Mouse (Mus musculus): ENCODE data around the gene Tmem178b. TPM values are rescaled to one million over a fixed set of nuclear protein-coding genes. Genes with fewer than 3 reads are reported as not detected.

Tmem178b gene
- polyA plus RNA-seq, 1 experiment from 2014 or later, result 29.8 TPM

DNA sequence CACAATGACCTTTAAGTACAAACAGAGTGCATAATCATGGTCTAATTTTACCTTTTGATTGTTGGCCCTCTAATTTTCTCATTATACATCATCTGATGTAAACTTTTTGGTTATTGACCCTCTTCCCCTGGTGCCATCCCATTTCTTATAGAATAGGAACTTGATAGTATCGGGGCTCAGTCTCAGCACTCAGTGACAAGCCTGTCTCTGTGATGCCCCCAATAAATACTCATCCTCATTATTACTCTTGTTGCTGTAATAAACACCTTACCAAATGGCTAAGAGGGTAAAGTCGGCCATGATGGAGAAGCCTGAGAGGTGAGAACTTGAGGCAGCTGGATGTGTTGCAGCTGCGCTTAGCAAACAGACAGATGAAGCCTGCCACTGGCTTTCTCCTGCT, 63.5 kb downstream of the Tmem178b start:
- H3K4me1 ChIP-seq (replicated peaks), result no peaks in the 10 kb centered on the region
- H3K9ac ChIP-seq (replicated peaks), result no peak overlapping the region
- ATAC-seq, result no peak
- WGBS, result 88% methylated on average over 3 of the region's 3 CpGs
- no peaks in the 10 kb centered on the region for H3K9me3 ChIP-seq
- H3K4me2 ChIP-seq (replicated peaks), result no peak overlapping the region
- no peak overlapping the region for H3K27ac ChIP-seq
- H3K27me3 ChIP-seq, result no peaks in the 10 kb centered on the region
- H3K4me3 ChIP-seq (replicated peaks), result no peak overlapping the region
- H3K36me3 ChIP-seq, result no peaks in the 10 kb centered on the region

GRCm38 (mm10) chr6:39940920-39941319, 67.8 kb downstream of the Tmem178b start:
- no peaks in the 10 kb centered on the region for H3K36me3 ChIP-seq
- no peak for ATAC-seq
- peaks cover 12% of the 10 kb centered on the region for H3K4me1 ChIP-seq (replicated peaks)
- 85% methylated on average over 7 of the region's 7 CpGs for whole genome bisulfite sequencing
- no peak overlapping the region for H3K27ac ChIP-seq
- no peak overlapping the region for H3K4me2 ChIP-seq (replicated peaks)
- H3K27me3 ChIP-seq, result no peaks in the 10 kb centered on the region
- no peak overlapping the region for H3K4me3 ChIP-seq (replicated peaks)
- no peaks in the 10 kb centered on the region for H3K9me3 ChIP-seq
- no peak overlapping the region for H3K9ac ChIP-seq (replicated peaks)

DNA sequence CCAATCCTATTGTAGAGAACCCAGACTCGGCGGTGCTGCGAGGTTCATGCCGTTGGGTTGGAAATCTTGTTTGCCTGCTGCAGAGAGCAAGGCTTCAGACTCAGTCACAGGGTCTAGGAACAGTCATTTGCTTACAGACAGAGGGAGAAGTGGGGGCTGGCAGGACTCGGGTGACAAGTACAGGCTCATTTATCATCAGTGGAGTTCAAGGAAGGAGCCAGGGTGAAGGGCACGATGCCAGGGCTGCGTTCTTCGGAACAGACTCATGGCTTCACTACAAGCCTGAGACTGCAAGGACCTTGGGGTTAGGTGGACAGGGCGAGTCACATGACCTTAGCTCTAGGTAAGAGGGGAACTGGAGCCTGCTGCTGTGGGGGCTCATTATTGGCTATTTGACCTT, 71.8 kb downstream of the Tmem178b start:
- WGBS, result 89% methylated on average over 9 of the region's 9 CpGs
- H3K27me3 ChIP-seq, result no peaks in the 10 kb centered on the region
- H3K27ac ChIP-seq, result no peak overlapping the region; the same call in 1 of the 2 replicates
- ATAC-seq, result no peak
- peaks cover 15% of the 10 kb centered on the region for H3K4me1 ChIP-seq (replicated peaks)
- no peak overlapping the region for H3K9ac ChIP-seq (replicated peaks)
- H3K4me2 ChIP-seq (replicated peaks), result no peak overlapping the region
- no peaks in the 10 kb centered on the region for H3K9me3 ChIP-seq
- no peaks in the 10 kb centered on the region for H3K36me3 ChIP-seq
- H3K4me3 ChIP-seq (replicated peaks), result no peak overlapping the region

GRCm38 (mm10) chr6:39945670-39946440, 72.8 kb downstream of the Tmem178b start:
- peaks cover 15% of the 10 kb centered on the region for H3K4me1 ChIP-seq (replicated peaks)
- no peak overlapping the region for H3K4me2 ChIP-seq (replicated peaks)
- H3K9ac ChIP-seq (replicated peaks), result no peak overlapping the region
- H3K9me3 ChIP-seq, result no peaks in the 10 kb centered on the region
- no peaks in the 10 kb centered on the region for H3K27me3 ChIP-seq
- H3K27ac ChIP-seq, result peak overlapping the region; percentile 49
- H3K4me3 ChIP-seq (replicated peaks), result no peak overlapping the region
- 60% methylated on average over 5 of the region's 5 CpGs for WGBS
- ATAC-seq, result peak; percentile 64; the same call in 1 of the 2 replicates
- no peaks in the 10 kb centered on the region for H3K36me3 ChIP-seq

- WGBS, result 74% methylated on average over 4 of the region's 4 CpGs
- Histone ChIP-seq H3K4me3 (replicated peaks) (no peak overlapping the region), H3K27me3 (no peaks in the 10 kb centered on the region), H3K9me3 (no peaks in the 10 kb centered on the region), H3K4me1 (replicated peaks) (peaks cover 15% of the 10 kb centered on the region), H3K36me3 (no peaks in the 10 kb centered on the region), H3K4me2 (replicated peaks) (no peak overlapping the region), H3K27ac (0 out of 2 replicates have a peak overlapping the region, but pooled peaks have one; percentile 4), H3K9ac (replicated peaks) (no peak overlapping the region)
- ATAC-seq, result no peak
Observed at GRCm38 (mm10) chr6:39946601-39947000, 73.5 kb downstream of the Tmem178b start.

- ATAC-seq, result no peak
- Histone ChIP-seq H3K4me3 (replicated peaks) (no peak overlapping the region), H3K36me3 (no peaks in the 10 kb centered on the region), H3K9me3 (no peaks in the 10 kb centered on the region), H3K4me2 (replicated peaks) (no peak overlapping the region), H3K4me1 (replicated peaks) (peaks cover 6% of the 10 kb centered on the region), H3K27me3 (no peaks in the 10 kb centered on the region), H3K27ac (no peak overlapping the region), H3K9ac (replicated peaks) (no peak overlapping the region)
- 89% methylated on average over 5 of the region's 5 CpGs for WGBS
Observed at GRCm38 (mm10) chr6:39953951-39954350, 80.9 kb downstream of the Tmem178b start.

GRCm38 (mm10) chr6:39955211-39955610, 82.1 kb downstream of the Tmem178b start:
- no peak overlapping the region for H3K4me2 ChIP-seq (replicated peaks)
- no peaks in the 10 kb centered on the region for H3K36me3 ChIP-seq
- H3K4me1 ChIP-seq (replicated peaks), result peaks cover 6% of the 10 kb centered on the region
- H3K9ac ChIP-seq (replicated peaks), result no peak overlapping the region
- ATAC-seq, result no peak
- H3K27ac ChIP-seq, result no peak overlapping the region
- no peak overlapping the region for H3K4me3 ChIP-seq (replicated peaks)
- no peaks in the 10 kb centered on the region for H3K27me3 ChIP-seq
- H3K9me3 ChIP-seq, result no peaks in the 10 kb centered on the region
- 88% methylated on average over 2 of the region's 2 CpGs for WGBS

DNA sequence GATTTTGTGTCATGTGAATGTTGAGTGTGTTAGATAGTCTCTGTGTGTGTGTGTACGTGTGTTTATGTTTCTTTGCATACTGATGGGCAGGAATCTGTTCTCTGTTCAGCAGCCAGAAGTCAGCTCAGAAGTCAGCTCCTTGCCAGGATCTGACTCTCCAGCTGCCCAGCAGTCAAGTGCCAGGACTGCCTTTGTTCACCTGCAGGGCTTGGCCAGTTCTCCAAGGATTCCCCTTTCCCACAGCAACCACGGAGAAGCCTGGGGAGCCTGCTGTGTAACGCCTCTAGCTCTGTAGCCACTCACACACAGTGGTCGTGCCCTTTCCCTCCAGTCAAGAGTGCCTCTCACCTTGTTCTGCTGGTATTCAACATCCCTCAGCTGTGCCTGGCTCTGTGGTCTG, 91.5 kb downstream of the Tmem178b start:
- Histone ChIP-seq H3K9ac (replicated peaks) (no peak overlapping the region), H3K4me3 (replicated peaks) (no peak overlapping the region), H3K27ac (no peak overlapping the region), H3K4me2 (replicated peaks) (no peak overlapping the region), H3K4me1 (replicated peaks) (peaks cover 6% of the 10 kb centered on the region), H3K27me3 (no peaks in the 10 kb centered on the region), H3K36me3 (no peaks in the 10 kb centered on the region), H3K9me3 (no peaks in the 10 kb centered on the region)
- WGBS, result 72% methylated on average over 4 of the region's 4 CpGs
- ATAC-seq, result no peak

DNA sequence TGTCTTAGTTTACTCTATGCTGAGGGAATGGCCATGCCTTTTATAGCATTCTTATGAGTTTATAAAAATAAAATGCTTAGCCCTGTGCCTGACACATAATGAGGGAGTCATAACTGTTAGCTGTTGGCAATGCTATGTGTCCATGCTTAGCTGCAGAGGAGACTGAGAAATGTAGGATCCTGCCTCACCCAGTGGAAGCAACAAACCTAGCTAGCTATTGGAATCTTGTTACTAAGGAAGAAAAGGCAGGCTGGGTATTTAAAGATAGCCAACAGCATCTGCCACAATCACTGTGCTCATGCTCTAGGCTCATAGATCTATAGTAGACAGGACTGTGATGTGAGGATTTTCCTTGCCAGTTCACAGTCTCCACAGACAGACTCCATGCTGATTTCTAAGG, 97.2 kb downstream of the Tmem178b start:
- no peaks in the 10 kb centered on the region for H3K4me1 ChIP-seq (replicated peaks)
- no peaks in the 10 kb centered on the region for H3K36me3 ChIP-seq
- H3K27me3 ChIP-seq, result no peaks in the 10 kb centered on the region
- H3K9ac ChIP-seq (replicated peaks), result no peak overlapping the region
- no peak overlapping the region for H3K4me3 ChIP-seq (replicated peaks)
- H3K9me3 ChIP-seq, result no peaks in the 10 kb centered on the region
- H3K4me2 ChIP-seq (replicated peaks), result no peak overlapping the region
- H3K27ac ChIP-seq, result no peak overlapping the region
- ATAC-seq, result no peak

- WGBS, result 84% methylated on average over 4 of the region's 4 CpGs
- H3K4me1 ChIP-seq (replicated peaks), result 0 out of 2 replicates have a peak, but pooled peaks cover 4% of the 10 kb centered on the region
Observed at GRCm38 (mm10) chr6:39978942-39979341, 105.9 kb downstream of the Tmem178b start.

DNA sequence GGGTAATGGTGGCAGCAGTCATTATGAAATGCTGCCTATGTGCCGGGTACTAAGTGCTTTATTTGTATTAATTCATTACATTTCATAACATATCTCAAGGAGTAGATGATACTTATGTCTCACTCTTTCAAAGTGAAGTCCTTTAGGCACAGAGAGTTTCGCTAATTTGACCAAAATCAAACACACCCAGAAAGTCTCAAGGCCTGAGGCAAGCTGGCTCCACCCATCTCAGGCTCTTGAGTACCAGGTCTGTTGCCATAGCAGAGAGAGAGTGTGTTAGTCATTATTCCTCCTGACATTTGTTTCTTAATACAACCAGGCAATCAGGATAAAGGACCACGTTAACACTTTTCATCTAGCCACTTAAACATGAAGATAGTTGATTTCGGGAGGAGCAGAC, 117.7 kb downstream of the Tmem178b start:
- Histone ChIP-seq H3K27ac (no peak overlapping the region), H3K9ac (replicated peaks) (no peak overlapping the region), H3K36me3 (no peaks in the 10 kb centered on the region), H3K4me2 (replicated peaks) (no peak overlapping the region), H3K9me3 (no peaks in the 10 kb centered on the region), H3K27me3 (no peaks in the 10 kb centered on the region), H3K4me1 (replicated peaks) (peaks cover 20% of the 10 kb centered on the region), H3K4me3 (replicated peaks) (no peak overlapping the region)
- 78% methylated on average over 4 of the region's 4 CpGs for WGBS
- ATAC-seq, result no peak

More at GRCm38 (mm10) chr6:39978942-39979341, 105.9 kb downstream of the Tmem178b start:
- H3K27ac ChIP-seq, result no peak overlapping the region
- no peak overlapping the region for H3K9ac ChIP-seq (replicated peaks)
- no peaks in the 10 kb centered on the region for H3K27me3 ChIP-seq
- no peaks in the 10 kb centered on the region for H3K9me3 ChIP-seq
- ATAC-seq, result no peak
- H3K36me3 ChIP-seq, result no peaks in the 10 kb centered on the region
- H3K4me3 ChIP-seq (replicated peaks), result no peak overlapping the region
- H3K4me2 ChIP-seq (replicated peaks), result no peak overlapping the region

DNA sequence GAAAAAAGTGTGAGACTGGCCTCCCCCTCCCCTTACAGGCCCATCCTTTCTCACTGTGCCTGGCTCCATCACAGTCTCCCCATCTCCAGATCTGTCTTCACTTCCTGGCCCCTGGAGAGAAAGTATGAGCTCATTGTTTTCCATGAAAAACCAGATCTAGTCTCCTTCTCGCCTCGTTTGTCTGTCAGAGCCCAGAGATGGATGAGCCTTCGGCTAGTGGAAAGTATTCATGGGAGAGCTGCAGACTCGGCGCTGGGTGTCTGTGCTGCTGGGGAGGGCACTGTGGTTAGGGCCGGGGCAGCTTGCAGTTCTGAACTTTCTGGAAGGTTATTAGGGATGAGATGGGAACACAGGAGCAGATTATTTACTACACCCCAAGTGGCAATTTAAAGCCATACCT, 118.9 kb downstream of the Tmem178b start:
- 78% methylated on average over 6 of the region's 6 CpGs for WGBS
- H3K9ac ChIP-seq (replicated peaks), result no peak overlapping the region
- peaks cover 20% of the 10 kb centered on the region for H3K4me1 ChIP-seq (replicated peaks)
- no peak for ATAC-seq
- H3K27me3 ChIP-seq, result no peaks in the 10 kb centered on the region
- H3K27ac ChIP-seq, result no peak overlapping the region
- no peak overlapping the region for H3K4me2 ChIP-seq (replicated peaks)
- H3K4me3 ChIP-seq (replicated peaks), result no peak overlapping the region
- no peaks in the 10 kb centered on the region for H3K36me3 ChIP-seq
- H3K9me3 ChIP-seq, result no peaks in the 10 kb centered on the region

Data from midbrain, embryonic 13.5 days (tissue).